Mouse (Mus musculus): ENCODE results near the gene Dus3l. TPM values are rescaled to one million over a fixed set of nuclear protein-coding genes. Genes with fewer than 3 reads are reported as not detected.

Gene Dus3l
- polyA plus RNA-seq, 1 experiment from 2014 or later, result 42.3 TPM

- Histone ChIP-seq H3K4me1 (ENCODE audit: insufficient read depth) (no peaks in the 10 kb centered on the region), H3K9me3 (ENCODE audit: low read depth, low read length) (no peaks in the 10 kb centered on the region), H3K27ac (ENCODE audit: low read depth) (no peak overlapping the region), H3K9ac (no peak overlapping the region), H3K4me3 (ENCODE audit: low read depth, low read length) (no peak overlapping the region), H3K4me2 (no peak overlapping the region), H3K36me3 (ENCODE audit: insufficient read depth) (no peaks in the 10 kb centered on the region), H3K27me3 (ENCODE audit: insufficient read depth, low read length) (no peaks in the 10 kb centered on the region)
- TF ChIP-seq CTCF (IDR thresholded peaks at IDR 0.05; ENCODE audit: low read depth), result no peak
- 82% methylated on average over 3 of the region's 3 CpGs for WGBS
- ATAC-seq (ENCODE audit: insufficient read depth) (no peak), DNase-seq (no peak)
These were observed 28.0 kb downstream of the Dus3l start for GRCm38 (mm10) chr17:56792588-56792987.

GRCm38 (mm10) chr17:56793614-56794319 is 29.2 kb downstream of the Dus3l start:
- no peaks in the 10 kb centered on the region for H3K27me3 ChIP-seq (ENCODE audit: insufficient read depth, low read length)
- no peak overlapping the region for H3K4me3 ChIP-seq (ENCODE audit: low read depth, low read length)
- H3K36me3 ChIP-seq (ENCODE audit: insufficient read depth), result no peaks in the 10 kb centered on the region
- H3K4me1 ChIP-seq (ENCODE audit: insufficient read depth), result no peaks in the 10 kb centered on the region
- no peaks in the 10 kb centered on the region for H3K9me3 ChIP-seq (ENCODE audit: low read depth, low read length)
- no peak for TF ChIP-seq CTCF (IDR thresholded peaks at IDR 0.05; ENCODE audit: low read depth)
- DNase-seq (no peak), ATAC-seq (ENCODE audit: insufficient read depth) (no peak)
- 66% methylated on average over 6 of the region's 6 CpGs for WGBS
- no peak overlapping the region for H3K4me2 ChIP-seq
- H3K27ac ChIP-seq (ENCODE audit: low read depth), result no peak overlapping the region
- H3K9ac ChIP-seq, result no peak overlapping the region

GRCm38 (mm10) chr17:56799276-56799675 is 34.7 kb downstream of the Dus3l start:
- Histone ChIP-seq H3K9ac (no peak overlapping the region), H3K27me3 (ENCODE audit: insufficient read depth, low read length) (no peaks in the 10 kb centered on the region), H3K4me2 (no peak overlapping the region), H3K4me3 (ENCODE audit: low read depth, low read length) (no peak overlapping the region), H3K36me3 (ENCODE audit: insufficient read depth) (0 out of 2 replicates have a peak, but pooled peaks cover 3% of the 10 kb centered on the region), H3K4me1 (ENCODE audit: insufficient read depth) (no peaks in the 10 kb centered on the region), H3K27ac (ENCODE audit: low read depth) (no peak overlapping the region), H3K9me3 (ENCODE audit: low read depth, low read length) (no peaks in the 10 kb centered on the region)
- TF ChIP-seq CTCF (IDR thresholded peaks at IDR 0.05; ENCODE audit: low read depth), result no peak
- WGBS, result 78% methylated on average over 3 of the region's 3 CpGs
- DNase-seq, result no peak
- ATAC-seq (ENCODE audit: insufficient read depth), result no peak

DNA sequence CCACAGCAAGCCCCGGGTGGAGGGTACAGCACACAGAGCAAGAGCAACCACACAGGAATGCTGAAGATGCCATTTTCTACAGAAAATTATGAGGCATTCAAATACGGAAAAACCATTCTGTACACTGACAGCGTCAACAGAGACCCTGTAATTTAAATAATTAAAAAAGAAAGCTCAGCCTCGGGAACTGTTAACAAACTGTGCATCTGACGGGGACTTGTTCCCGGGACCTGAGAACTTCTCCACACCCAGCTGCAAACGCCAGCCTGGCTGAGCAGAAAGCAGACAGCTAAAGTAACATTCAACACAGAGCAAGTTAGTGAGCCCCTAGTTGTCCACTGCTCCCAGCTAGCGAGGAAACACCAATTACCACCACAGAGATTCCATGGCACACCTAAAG is 37.5 kb downstream of the Dus3l start:
- no peak for DNase-seq

GRCm38 (mm10) chr17:56804952-56805351 is 40.4 kb downstream of the Dus3l start:
- no peak overlapping the region for H3K27ac ChIP-seq (ENCODE audit: low read depth)
- no peak overlapping the region for H3K4me2 ChIP-seq
- ATAC-seq (ENCODE audit: insufficient read depth) (no peak), DNase-seq (peak; percentile 33)
- no peak for TF ChIP-seq CTCF (IDR thresholded peaks at IDR 0.05; ENCODE audit: low read depth)
- H3K4me3 ChIP-seq (ENCODE audit: low read depth, low read length), result no peak overlapping the region
- no peaks in the 10 kb centered on the region for H3K9me3 ChIP-seq (ENCODE audit: low read depth, low read length)
- H3K4me1 ChIP-seq (ENCODE audit: insufficient read depth), result peaks cover 5% of the 10 kb centered on the region
- WGBS, result 60% methylated on average over 5 of the region's 5 CpGs
- H3K9ac ChIP-seq, result no peak overlapping the region
- H3K36me3 ChIP-seq (ENCODE audit: insufficient read depth), result 0 out of 2 replicates have a peak, but pooled peaks cover 3% of the 10 kb centered on the region
- H3K27me3 ChIP-seq (ENCODE audit: insufficient read depth, low read length), result no peaks in the 10 kb centered on the region

More for the DNA sequence above, 37.5 kb downstream of the Dus3l start:
- Histone ChIP-seq H3K27ac (ENCODE audit: low read depth) (no peak overlapping the region), H3K4me1 (ENCODE audit: insufficient read depth) (no peaks in the 10 kb centered on the region), H3K9ac (no peak overlapping the region), H3K27me3 (ENCODE audit: insufficient read depth, low read length) (no peaks in the 10 kb centered on the region), H3K4me2 (no peak overlapping the region), H3K36me3 (ENCODE audit: insufficient read depth) (0 out of 2 replicates have a peak, but pooled peaks cover 3% of the 10 kb centered on the region), H3K4me3 (ENCODE audit: low read depth, low read length) (no peak overlapping the region), H3K9me3 (ENCODE audit: low read depth, low read length) (no peaks in the 10 kb centered on the region)
- WGBS, result 75% methylated on average over 8 of the region's 8 CpGs
- no peak for ATAC-seq (ENCODE audit: insufficient read depth)
- no peak for TF ChIP-seq CTCF (IDR thresholded peaks at IDR 0.05; ENCODE audit: low read depth)

DNA sequence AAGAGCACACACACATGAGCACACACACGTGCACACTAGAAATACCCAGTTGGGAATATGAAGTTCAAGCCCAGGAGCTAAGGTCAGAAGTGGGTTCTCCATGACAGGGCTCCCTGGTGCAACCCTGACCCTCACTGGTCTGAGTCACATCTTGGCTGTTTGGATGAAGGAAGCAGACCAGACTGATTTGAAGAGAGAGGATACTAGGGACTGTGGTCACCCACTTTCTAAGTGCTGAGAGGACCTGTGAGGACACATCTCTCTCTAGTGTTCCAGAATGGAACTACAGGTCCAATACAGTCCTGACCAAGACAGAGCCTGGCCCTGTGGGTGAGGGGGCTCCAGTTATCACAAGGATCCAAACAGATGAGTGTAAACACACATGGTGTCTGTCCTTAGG is 41.2 kb downstream of the Dus3l start:
- H3K36me3 ChIP-seq (ENCODE audit: insufficient read depth), result 0 out of 2 replicates have a peak, but pooled peaks cover 3% of the 10 kb centered on the region
- ATAC-seq (ENCODE audit: insufficient read depth) (no peak), DNase-seq (peak; percentile 8)
- no peak overlapping the region for H3K4me2 ChIP-seq
- TF ChIP-seq CTCF (IDR thresholded peaks at IDR 0.05; ENCODE audit: low read depth), result peak; percentile 55
- no peaks in the 10 kb centered on the region for H3K9me3 ChIP-seq (ENCODE audit: low read depth, low read length)
- WGBS, result 75% methylated on average over 1 of the region's 1 CpGs
- H3K9ac ChIP-seq, result no peak overlapping the region
- H3K27me3 ChIP-seq (ENCODE audit: insufficient read depth, low read length), result no peaks in the 10 kb centered on the region
- H3K4me3 ChIP-seq (ENCODE audit: low read depth, low read length), result no peak overlapping the region
- no peak overlapping the region for H3K27ac ChIP-seq (ENCODE audit: low read depth)
- peaks cover 13% of the 10 kb centered on the region for H3K4me1 ChIP-seq (ENCODE audit: insufficient read depth)

DNA sequence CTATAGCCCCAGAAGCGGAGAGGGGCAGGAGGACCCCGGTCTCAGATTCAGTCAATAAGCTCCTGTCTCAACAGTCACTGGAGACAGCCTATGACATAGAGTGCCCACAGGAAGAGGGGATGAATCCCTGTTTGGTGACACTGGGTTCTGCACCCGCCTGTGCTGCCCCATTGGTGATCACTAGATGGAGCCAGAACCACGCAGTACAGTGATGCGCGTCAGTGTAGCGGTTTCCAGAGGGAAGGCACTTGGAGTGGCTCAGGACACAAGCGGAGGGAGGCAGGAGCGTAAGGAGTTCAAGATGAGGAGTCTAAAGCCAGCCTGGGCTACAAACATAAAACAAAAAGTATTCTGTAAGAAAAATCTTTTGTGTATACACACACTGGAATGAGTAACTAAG is 44.0 kb downstream of the Dus3l start:
- Histone ChIP-seq H3K4me1 (ENCODE audit: insufficient read depth) (peaks cover 15% of the 10 kb centered on the region), H3K9me3 (ENCODE audit: low read depth, low read length) (no peaks in the 10 kb centered on the region), H3K27me3 (ENCODE audit: insufficient read depth, low read length) (no peaks in the 10 kb centered on the region), H3K9ac (no peak overlapping the region), H3K4me2 (no peak overlapping the region), H3K27ac (ENCODE audit: low read depth) (no peak overlapping the region), H3K36me3 (ENCODE audit: insufficient read depth) (no peaks in the 10 kb centered on the region), H3K4me3 (ENCODE audit: low read depth, low read length) (no peak overlapping the region)
- TF ChIP-seq CTCF (IDR thresholded peaks at IDR 0.05; ENCODE audit: low read depth), result peak; percentile 99
- ATAC-seq (ENCODE audit: insufficient read depth) (peak; percentile 80), DNase-seq (peak; percentile 92)
- whole genome bisulfite sequencing, result 8% methylated on average over 9 of the region's 9 CpGs

Measured in lung, embryonic 14.5 days (tissue).